Mouse (Mus musculus) gastrocnemius, postnatal 10 days (tissue): ENCODE measurements around the gene Add3. TPM values are rescaled to one million over a fixed set of nuclear protein-coding genes. Genes with fewer than 3 reads are reported as not detected.

ENCODE experiments used
- DNase-seq: peaks from one replicate; pipeline ENCODE4 v3.0.0; 2021; ENCODE audit warnings: mixed read lengths
- total RNA-seq, 2 experiments: library from RNA; stranded (reverse); gene quantifications; 2 replicates each; pipeline ENCODE4 v1.2.3; 2021

Add3 gene
- total RNA-seq, 2 experiments from 2014 or later: 61.3 to 68.6 TPM

DNA sequence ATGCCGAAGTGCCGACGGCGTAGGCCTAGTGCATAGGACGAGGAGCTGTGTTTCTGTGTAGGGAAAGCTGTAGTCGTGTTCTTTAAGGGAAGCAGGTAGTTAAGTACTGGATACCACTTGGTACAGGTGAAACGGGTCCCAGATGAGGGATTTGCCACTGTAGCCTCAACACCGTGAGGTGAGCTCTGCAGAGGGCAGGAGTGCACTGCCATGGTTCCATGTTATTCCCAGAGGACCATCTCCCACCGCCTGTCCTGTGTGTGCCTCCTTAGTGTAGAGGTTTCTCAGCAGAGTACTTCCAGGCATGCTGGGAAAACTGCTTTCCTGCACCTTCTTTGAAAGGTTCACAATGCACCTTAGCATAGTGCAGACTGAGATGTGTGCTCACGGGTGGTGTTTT lies 26.1 kb downstream of the Add3 start:
- no peak for DNase-seq

DNA sequence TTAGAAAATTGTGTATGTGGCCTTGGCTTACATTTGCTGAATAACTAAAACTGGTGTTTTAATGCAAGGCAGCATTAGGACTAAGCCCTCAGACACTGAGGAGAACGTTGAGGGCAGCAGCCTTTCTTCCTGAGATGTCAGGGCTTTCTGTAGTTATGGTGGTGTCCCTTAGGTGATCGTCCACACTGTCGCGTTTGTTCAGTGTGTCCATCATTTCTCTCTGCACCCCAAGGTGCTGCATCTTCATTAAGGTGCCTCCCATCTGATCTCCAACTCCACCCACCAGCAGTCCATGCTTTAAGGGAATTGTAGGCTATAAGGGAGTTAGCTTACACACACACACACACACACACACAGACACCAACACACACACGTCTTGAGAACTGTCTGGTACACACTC lies 28.3 kb downstream of the Add3 start:
- DNase-seq: no peak

- no peak for DNase-seq
Observed at GRCm38 (mm10) chr19:53170651-53171050, 30.4 kb downstream of the Add3 start.

GRCm38 (mm10) chr19:53174034-53174433 lies 33.8 kb downstream of the Add3 start:
- no peak for DNase-seq

DNA sequence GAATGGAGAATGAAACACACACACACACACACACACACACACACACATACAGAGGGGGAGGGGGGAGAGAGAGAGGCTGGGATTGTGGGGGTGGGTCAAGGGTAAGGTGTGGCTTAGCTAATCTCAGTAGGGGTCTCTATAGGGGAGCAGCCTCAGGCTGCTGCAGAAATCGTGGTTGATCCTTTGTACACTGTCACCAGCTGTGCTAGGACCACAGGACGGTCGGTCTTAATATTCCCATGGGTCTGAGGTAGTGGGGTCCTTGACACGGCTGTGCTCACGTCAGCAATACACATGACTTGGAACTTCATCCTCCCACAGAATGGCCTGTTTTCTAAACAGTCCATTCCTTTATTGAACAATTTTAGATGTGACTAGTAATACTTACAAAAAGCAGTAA lies 35.3 kb downstream of the Add3 start:
- no peak for DNase-seq

DNA sequence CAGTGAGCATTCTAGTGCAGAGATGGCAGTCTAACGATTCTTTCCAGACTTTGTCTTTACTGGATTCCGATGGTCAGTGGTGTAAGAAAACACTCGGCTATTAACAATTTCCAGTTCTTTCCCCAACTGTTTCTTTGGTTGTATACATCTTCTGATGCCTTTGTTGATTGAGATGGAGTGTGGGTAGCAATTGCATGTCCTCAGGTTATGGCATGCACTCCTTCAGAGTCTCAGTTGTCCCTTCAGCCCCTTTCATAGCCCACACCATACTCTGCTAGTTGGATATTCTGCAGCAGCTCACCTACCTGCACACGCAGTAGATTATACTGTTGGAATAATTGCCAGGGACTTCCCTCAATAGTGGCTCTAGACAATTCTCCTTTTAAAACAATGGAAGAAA lies 36.3 kb downstream of the Add3 start:
- no peak for DNase-seq

DNA sequence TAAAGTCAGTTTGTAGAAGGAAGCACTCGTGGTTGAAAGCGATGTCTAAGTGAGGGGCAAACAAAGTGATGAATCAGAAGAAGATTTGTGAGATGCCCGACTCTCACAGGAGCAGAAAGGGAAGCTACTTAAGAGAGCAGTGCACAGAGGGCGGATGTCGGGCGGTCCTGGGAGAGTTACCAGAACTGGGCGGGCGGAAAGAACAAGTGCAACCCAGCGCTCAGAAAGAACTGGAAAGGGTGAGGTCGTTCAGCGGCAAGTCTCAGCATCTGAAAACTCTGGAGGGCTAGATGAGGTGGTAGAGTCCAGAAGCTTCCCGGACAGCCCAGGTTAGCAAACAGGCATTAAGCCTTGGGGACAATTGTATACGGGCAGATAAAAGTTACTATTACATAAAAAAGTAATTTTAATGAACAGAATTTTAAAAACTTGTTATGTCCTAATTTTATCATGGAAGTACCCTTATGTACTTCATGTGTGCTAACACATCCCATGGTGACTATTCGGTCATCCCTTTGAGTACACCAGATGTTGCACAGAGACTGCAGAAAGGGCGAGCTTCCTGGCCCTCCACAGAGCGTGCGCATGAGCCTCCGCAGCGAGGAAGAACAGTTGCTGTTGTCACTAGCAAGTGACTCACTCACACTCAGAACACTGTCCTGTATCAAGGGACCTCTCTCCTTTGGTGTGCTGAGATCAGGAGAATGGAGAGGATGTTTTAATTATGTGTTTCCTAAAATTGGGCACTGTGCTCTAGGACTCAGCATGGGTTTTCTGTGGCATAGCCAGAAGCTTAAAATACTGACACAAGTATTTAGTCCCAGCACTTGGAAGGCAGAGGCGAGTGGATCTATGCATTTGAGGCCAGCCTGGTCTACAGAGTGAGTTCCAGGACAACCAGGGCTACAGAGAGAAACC lies 38.6 kb downstream of the Add3 start:
- DNase-seq: no peak

GRCm38 (mm10) chr19:53180168-53180803 lies 40.0 kb downstream of the Add3 start:
- DNase-seq: no peak

DNA sequence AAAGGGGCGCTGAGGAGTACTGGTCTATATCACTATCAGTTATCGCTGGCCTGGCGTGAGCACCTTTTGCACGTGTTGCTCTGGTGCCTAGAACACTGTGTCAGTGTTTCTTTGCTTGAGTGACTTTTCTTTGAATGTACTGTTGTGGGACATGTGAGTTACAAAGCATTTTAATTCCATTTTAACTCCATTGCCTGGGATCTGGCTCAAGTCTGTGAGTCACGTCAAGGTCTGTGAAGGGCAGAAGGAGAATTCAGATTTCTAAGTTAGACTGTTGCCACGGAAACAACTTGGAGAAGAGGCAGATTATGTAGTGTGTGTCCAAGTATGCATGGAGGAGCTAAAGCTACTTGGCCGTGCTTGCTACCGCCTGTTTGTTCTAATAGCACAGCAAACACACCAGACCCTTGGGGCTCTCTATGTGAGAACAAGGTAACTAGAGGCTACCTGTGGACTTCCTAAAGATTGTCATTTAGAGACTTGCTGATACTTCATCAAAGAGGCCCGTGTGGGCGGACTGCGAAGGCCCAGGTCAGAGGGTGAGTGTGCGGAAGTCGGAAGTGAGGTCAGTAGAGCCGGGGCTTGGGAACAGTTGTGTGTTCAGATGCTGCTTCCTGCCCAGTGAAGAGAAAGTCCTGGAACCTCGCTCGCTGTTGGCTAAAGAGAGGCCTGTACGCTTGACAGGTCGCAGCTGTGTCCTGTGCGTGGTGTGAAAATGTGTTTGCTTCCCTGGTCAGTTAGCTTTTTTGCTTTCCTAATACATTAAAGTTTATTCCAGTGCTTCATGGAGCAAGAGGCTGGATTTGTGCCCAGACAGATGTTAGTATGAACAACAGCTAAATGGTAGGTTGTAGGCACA lies 41.0 kb downstream of the Add3 start:
- peak; percentile 27 for DNase-seq

DNA sequence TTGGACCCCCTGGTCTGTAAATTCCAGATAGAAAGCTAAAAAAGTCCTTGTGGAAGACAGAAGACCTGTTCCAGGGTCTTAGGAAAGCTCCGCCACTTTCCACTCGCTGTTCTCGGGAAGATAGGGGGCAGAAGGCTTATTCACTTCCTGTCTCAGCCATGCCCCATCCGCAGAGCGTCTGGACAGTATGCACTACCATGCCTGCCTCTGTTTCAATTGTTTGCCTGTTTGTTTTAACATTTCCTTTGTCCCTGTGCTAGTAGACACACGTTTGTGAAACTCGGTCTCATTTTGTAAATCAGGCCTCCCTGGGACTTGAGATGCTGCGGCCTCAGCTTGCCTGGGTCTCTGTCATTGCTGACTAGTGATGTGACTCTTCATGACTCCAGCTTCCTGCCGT lies 43.4 kb downstream of the Add3 start:
- no peak for DNase-seq

GRCm38 (mm10) chr19:53184216-53184615 lies 44.0 kb downstream of the Add3 start:
- DNase-seq: no peak

DNA sequence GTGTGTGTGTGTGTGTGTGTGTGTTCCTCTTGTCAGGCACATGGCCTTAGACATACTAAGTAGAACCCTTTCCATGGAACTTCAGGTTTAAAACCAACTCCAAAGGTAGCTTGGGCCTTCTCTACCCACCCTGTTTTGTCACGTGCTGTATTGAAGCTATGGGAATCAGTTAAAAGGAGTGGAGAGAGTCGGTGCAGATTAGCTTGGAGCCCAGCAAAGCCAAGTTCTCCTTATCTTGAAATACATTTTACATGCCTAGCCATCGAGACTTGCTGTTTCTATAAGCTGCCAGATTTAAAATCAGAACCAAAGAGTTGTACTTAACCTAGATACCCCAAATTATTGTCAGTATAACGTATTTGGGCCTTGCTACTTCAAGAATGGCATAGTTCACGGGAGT lies 44.7 kb downstream of the Add3 start:
- no peak for DNase-seq

GRCm38 (mm10) chr19:53185486-53186134 lies 45.4 kb downstream of the Add3 start:
- DNase-seq: no peak

DNA sequence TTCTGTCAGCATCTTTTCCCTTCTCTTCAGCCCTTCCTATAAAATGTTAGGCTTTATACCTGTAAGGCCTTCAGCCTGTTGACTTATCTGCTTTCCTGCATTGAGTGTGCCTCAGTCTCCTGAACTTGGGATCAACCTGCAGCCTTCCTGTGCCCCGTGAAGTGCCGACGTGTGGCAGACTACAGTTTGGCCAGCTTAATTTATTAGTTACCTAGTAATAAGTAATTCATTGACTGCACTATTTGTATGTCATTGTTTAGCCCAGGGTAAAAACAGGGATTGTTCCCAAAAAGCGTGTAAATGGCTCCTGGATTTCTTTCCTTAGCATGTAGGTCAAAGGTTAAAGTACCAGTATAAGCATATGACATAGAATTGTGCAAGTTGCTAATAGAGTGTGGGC lies 46.2 kb downstream of the Add3 start:
- DNase-seq: no peak

DNA sequence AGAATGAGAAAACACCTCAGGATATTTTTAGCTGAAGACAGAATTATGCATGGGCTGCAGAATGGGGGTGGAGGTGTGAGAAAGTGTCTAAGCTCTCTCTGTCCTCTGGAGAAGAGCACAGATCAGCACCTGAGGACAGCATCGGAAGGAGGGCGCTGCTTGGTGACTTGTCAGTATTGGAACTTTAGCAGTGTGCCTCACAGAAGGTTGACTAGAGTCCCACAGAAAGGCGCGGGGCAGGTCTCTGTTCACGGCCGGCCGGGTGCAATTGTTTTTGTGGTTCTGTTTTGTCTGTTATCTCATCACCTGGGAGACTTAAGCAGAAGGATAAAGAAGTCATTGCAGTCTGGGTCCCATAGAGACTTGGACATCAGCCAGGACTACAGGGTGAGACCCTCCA lies 47.3 kb downstream of the Add3 start:
- no peak for DNase-seq

DNA sequence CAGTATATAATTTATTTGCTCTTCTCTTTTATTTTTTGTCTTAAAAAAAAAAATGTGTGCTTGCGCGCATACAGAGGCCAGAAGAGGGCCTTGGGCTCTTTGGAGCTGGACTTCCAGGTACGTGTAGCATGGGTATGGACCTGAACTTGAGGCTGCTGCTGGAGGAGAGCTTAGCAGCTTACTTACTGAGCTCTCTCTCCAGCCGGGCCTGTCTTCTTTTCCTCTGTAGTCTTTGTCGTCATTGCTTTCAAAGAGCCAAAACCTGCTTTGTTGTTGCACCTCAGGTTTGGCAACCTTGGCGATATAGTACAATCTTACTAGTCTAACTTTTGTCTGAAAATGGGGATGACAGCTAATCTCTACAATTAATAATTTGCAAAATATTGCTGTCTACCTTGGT lies 47.9 kb downstream of the Add3 start:
- DNase-seq: no peak

GRCm38 (mm10) chr19:53188724-53189220 lies 48.5 kb downstream of the Add3 start:
- DNase-seq: no peak

- no peak for DNase-seq
Observed at GRCm38 (mm10) chr19:53189736-53190135, 49.5 kb downstream of the Add3 start.

DNA sequence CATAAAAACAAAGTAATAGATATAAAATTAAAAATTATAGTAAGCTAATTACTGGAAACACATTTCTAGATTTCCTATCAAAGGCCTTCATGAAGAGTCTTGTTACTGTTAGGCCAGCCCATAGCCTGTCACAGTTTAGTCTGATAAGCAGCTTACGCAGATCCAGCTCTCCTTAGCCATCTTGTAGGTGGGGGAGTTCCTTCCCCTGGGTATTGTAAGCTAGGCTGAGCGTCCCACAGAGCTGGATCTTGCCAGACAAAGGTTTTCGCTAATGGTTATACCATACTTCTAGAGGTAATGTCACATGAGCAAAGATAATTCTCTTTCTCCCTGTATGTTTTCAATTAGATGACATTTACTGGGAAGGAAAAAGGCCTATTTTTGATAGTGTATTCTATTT lies 50.0 kb downstream of the Add3 start:
- DNase-seq: no peak

- no peak for DNase-seq
Observed at GRCm38 (mm10) chr19:53191867-53192487, 51.7 kb downstream of the Add3 start.

DNA sequence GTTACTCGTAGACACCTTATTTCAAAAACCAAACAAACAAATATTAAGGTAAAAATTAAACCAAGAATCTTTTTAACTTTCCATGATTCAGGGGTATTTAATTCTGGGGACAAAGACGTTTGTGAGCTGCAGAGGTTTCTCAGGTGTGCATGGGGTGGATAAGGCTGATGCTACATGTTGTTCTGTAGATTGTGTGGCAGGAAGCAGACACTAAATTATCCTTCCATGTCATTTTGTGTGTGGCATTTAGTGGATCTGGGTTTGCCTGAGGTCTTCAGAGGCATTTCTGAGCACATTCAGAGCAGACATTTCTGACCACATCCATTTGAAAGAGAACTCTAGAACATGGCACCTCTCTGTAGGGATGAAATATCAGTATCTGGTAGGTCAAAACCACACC lies 52.9 kb downstream of the Add3 start:
- DNase-seq: no peak
